Mouse (Mus musculus) CH12.LX (cell line): Measurements from ENCODE around the gene Ptpn21.

Experiments used
- CTCF ChIP-seq, 2 experiments: IDR thresholded peaks in 1 of 2; conservative IDR thresholded peaks in 1 of 2; 2 replicates each; pipeline ENCODE4 v1.5.1; 2011 to 2012; ENCODE audit warnings: low read depth in 2 of 2, low read length in 2 of 2, improper control_type of control experiment in 1 of 2, inconsistent platforms in 1 of 2, mild to moderate bottlenecking in 1 of 2, moderate library complexity in 1 of 2
- E2F4 ChIP-seq: IDR thresholded peaks from 2 replicates; pipeline ENCODE4 v1.6.1; 2011; ENCODE audit warnings: low read depth, low read length, improper control_type of control experiment; ENCODE audit not compliant: insufficient replicate concordance
- EP300 ChIP-seq: IDR thresholded peaks from 2 replicates; pipeline ENCODE4 v1.6.1; 2011; ENCODE audit warnings: low read length, improper control_type of control experiment
- MYC ChIP-seq: IDR thresholded peaks from 2 replicates; pipeline ENCODE4 v1.6.1; 2011; ENCODE audit warnings: low read depth, mild to moderate bottlenecking, improper control_type of control experiment, low read length
- NRF1 ChIP-seq: IDR thresholded peaks from 2 replicates; pipeline ENCODE4 v1.6.1; 2014; ENCODE audit warnings: low read depth, mild to moderate bottlenecking, inconsistent platforms, low read length, improper control_type of control experiment, moderate library complexity
- POLR2A ChIP-seq: IDR thresholded peaks from 2 replicates; pipeline ENCODE4 v1.6.1; 2011; ENCODE audit warnings: low read depth, mild to moderate bottlenecking, improper control_type of control experiment, low read length
- POLR2AphosphoS2 ChIP-seq: IDR thresholded peaks from 2 replicates; pipeline ENCODE4 v1.6.1; 2011; ENCODE audit warnings: low read depth, low read length, improper control_type of control experiment
- TBP ChIP-seq: conservative IDR thresholded peaks from 2 replicates; pipeline ENCODE4 v1.6.1; 2011; ENCODE audit warnings: low read depth, low read length, improper control_type of control experiment
- USF2 ChIP-seq: conservative IDR thresholded peaks from 2 replicates; pipeline ENCODE4 v1.6.1; 2011; ENCODE audit warnings: low read depth, low read length, improper control_type of control experiment
- ZMIZ1 ChIP-seq: IDR thresholded peaks from 2 replicates; pipeline ENCODE4 v1.6.1; 2012; ENCODE audit warnings: low read depth, mild to moderate bottlenecking, inconsistent platforms, low read length, improper control_type of control experiment
- ZNF384 ChIP-seq: IDR thresholded peaks from 2 replicates; pipeline ENCODE4 v1.6.1; 2012; ENCODE audit warnings: low read depth, low read length, improper control_type of control experiment, inconsistent platforms

DNA sequence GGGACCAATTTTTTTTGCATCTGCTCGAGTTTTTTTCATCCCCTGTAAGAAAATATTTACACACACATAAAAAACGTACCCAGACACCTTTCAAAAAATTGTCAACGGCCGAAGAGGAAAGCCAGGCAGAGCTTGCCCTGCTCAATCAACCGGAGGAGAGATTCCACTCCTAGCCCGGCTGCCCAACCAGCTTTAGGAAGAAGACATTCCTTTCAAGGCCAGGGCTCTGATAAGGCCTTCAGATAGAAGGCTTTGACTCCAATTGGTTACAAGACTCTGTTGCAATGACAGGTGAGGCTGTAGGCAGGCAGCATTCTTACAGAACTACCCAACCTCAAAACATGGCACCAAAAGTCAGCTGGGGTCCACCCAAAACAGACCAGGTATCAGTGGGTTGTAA lies 53.6 kb downstream of the Ptpn21 start:
- TF ChIP-seq E2F4 (no peak), EP300 (no peak), CTCF (conservative IDR thresholded peaks at IDR 0.05 in 1 of 2, IDR thresholded peaks at IDR 0.05 in 1 of 2; ENCODE audit: low read depth in 2 of 2, low read length in 2 of 2) (no peak), ZMIZ1 (no peak), POLR2A (no peak), MYC (no peak), NRF1 (no peak), TBP (no peak), USF2 (no peak), POLR2AphosphoS2 (no peak), ZNF384 (no peak)
